Mouse (Mus musculus): ENCODE measurements around the gene Dbx1. TPM values are rescaled to one million over a fixed set of nuclear protein-coding genes. Genes with fewer than 3 reads are reported as not detected.

Dbx1 gene
- total RNA-seq, 2 experiments from 2014 or later: not detected

DNA sequence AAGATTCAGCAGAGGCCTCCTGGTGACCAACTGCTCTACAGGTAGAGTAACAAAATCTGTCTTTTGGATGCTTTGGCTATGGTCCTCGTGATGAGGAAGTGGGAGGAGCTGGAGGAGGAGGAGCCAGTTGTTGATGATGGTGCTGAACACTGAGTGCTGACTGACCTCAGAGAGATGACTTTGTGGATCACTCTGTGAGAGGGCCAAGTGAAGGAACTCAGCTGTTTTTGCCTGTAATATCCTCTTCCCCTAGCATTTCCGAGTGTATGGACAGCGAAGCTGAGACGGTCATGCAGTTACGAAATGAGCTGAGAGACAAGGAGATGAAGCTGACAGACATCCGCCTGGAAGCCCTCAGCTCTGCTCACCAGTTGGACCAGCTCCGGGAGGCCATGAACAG is 54.1 kb downstream of the Dbx1 start:
- intact Hi-C loops (cut with DNase I): no loop called here
- no peak for DNase-seq (ENCODE audit: extremely low spot score in 1 of 2, low spot score in 2 of 2)

DNA sequence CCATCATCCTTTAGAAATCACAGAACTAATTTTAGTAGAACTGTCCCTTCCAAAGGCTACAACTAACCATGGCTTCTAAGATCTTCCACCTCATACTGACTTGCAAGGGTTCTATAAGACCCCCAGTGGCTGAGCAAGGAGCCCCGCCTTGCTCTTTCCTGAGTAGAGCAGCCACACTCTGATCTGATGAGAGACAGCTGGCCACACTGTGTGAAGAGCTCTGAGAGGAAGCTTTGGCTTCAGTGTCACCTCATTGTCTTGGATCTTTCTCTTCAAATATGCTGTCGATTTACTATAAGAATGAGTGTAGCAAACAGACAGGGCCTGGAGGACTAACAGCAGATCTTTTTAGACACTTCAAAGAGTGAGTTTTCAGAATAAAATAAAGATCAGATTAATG is 54.7 kb downstream of the Dbx1 start:
- intact Hi-C loops (cut with DNase I): no loop called here
- no peak for DNase-seq (ENCODE audit: extremely low spot score in 1 of 2, low spot score in 2 of 2)

Other genes starting within 250 kb of the Dbx1 start
- gene Htatip2, start 122.3 kb upstream of the Dbx1 start, total RNA-seq (2021): 1 to 10 TPM; 7.0 to 8.1 TPM
- gene Prmt3, start 141.5 kb upstream of the Dbx1 start, total RNA-seq (2021): 10 to 100 TPM; 33.4 to 38.5 TPM

Data from left cerebral cortex, postnatal 10 days (tissue).